In genomic region chr6:125088561-125089321, GRCm38 (mm10) we compare ENCODE assay signal across 8 mouse cellular contexts. TPM values are rescaled to one million over a fixed set of nuclear protein-coding genes. Genes with fewer than 3 reads are reported as not detected.
DNase-seq lines count a peak whose midpoint lies in the region; ATAC-seq and TF ChIP-seq lines count a peak whose summit lies in the region.

No protein-coding gene starts in this region.

- H3K27ac ChIP-seq in heart, embryonic 11.5 days (ENCODE audit: low read depth, low read length): peak overlapping the region; percentile 92
- H3K27ac ChIP-seq in kidney, embryonic 15.5 days: peak overlapping the region; percentile 97
- H3K27ac ChIP-seq in liver, adult 2 months (replicated peaks; ENCODE audit: insufficient read depth, low read depth, low read length): peak overlapping the region; percentile 96
- H3K27ac ChIP-seq in midbrain, embryonic 16.5 days (ENCODE audit: low read length): peak overlapping the region; percentile 92
- H3K27ac ChIP-seq in testis, adult 2 months (ENCODE audit: control insufficient read depth, insufficient read depth, low read depth, low read length): peak overlapping the region; percentile 76

- H3K36me3 ChIP-seq in erythroblast, embryonic 14.5 days (ENCODE audit: control insufficient read depth): no peaks in the 10 kb centered on the region
- H3K36me3 ChIP-seq in heart, embryonic 11.5 days (ENCODE audit: control insufficient read depth, insufficient read depth, low read length): no peaks in the 10 kb centered on the region
- H3K36me3 ChIP-seq in kidney, embryonic 15.5 days: no peaks in the 10 kb centered on the region
- H3K36me3 ChIP-seq in liver, adult 2 months (ENCODE audit: control insufficient read depth, insufficient read depth, low read length): no peaks in the 10 kb centered on the region
- no peaks in the 10 kb centered on the region for H3K36me3 ChIP-seq in midbrain, embryonic 16.5 days (ENCODE audit: control insufficient read depth, insufficient read depth, low read length)
- no peaks in the 10 kb centered on the region for H3K36me3 ChIP-seq in testis, adult 2 months (ENCODE audit: control insufficient read depth, insufficient read depth, low read length)

- peak; percentile 75 for ATAC-seq in heart, embryonic 11.5 days (replicated peaks; ENCODE audit: insufficient number of reproducible peaks, low FRiP score, low TSS enrichment)
- ATAC-seq in kidney, embryonic 15.5 days (replicated peaks; ENCODE audit: low FRiP score): peak; percentile 91
- ATAC-seq in midbrain, embryonic 16.5 days: peak; percentile 85

- H3K27me3 ChIP-seq in erythroblast, embryonic 14.5 days (ENCODE audit: control insufficient read depth): no peaks in the 10 kb centered on the region
- H3K27me3 ChIP-seq in heart, embryonic 11.5 days (ENCODE audit: control insufficient read depth, insufficient read depth, low read length): no peaks in the 10 kb centered on the region
- no peaks in the 10 kb centered on the region for H3K27me3 ChIP-seq in kidney, embryonic 15.5 days
- H3K27me3 ChIP-seq in liver, adult 2 months (ENCODE audit: control insufficient read depth, insufficient read depth, low read length): no peaks in the 10 kb centered on the region
- H3K27me3 ChIP-seq in midbrain, embryonic 16.5 days (ENCODE audit: control insufficient read depth, insufficient read depth, low read depth, low read length): no peaks in the 10 kb centered on the region
- H3K27me3 ChIP-seq in testis, adult 2 months (ENCODE audit: control insufficient read depth, insufficient read depth, low read length): no peaks in the 10 kb centered on the region

- no peak for TF ChIP-seq POLR2A in brain, embryonic 14.5 days (IDR thresholded peaks at IDR 0.05; ENCODE audit: borderline replicate concordance, extremely low read depth, insufficient read depth, insufficient read length, poor library complexity, severe bottlenecking)
- TF ChIP-seq POLR2A in liver, adult 2 months (IDR thresholded peaks at IDR 0.05; ENCODE audit: extremely low read depth, insufficient read depth, low read length): peak; percentile 53; the same call in 1 of the 2 replicates
- peak; percentile 58; the same call in 1 of the 2 replicates for TF ChIP-seq POLR2A in testis, adult 2 months (IDR thresholded peaks at IDR 0.05; ENCODE audit: control insufficient read depth, low read depth, low read length)

- no peaks in the 10 kb centered on the region for H3K9me3 ChIP-seq in erythroblast, embryonic 14.5 days (ENCODE audit: control insufficient read depth, low read length)
- no peaks in the 10 kb centered on the region for H3K9me3 ChIP-seq in heart, embryonic 11.5 days (replicated peaks; ENCODE audit: control insufficient read depth, low read length)
- no peaks in the 10 kb centered on the region for H3K9me3 ChIP-seq in kidney, embryonic 15.5 days (replicated peaks)
- no peaks in the 10 kb centered on the region for H3K9me3 ChIP-seq in midbrain, embryonic 16.5 days (replicated peaks; ENCODE audit: control insufficient read depth, low read length, poor library complexity, severe bottlenecking)

- peak overlapping the region; percentile 55 for H3K4me3 ChIP-seq in erythroblast, embryonic 14.5 days (replicated peaks)
- 0 out of 2 replicates have a peak overlapping the region, but pooled peaks have one; percentile 8 for H3K4me3 ChIP-seq in heart, embryonic 11.5 days (ENCODE audit: low read depth, low read length)
- H3K4me3 ChIP-seq in kidney, embryonic 15.5 days (replicated peaks): peak overlapping the region; percentile 1; the same call in 1 of the 2 replicates
- peak overlapping the region; percentile 35; the same call in 1 of the 2 replicates for H3K4me3 ChIP-seq in liver, adult 2 months (ENCODE audit: insufficient read depth, low read depth, low read length)
- no peak overlapping the region for H3K4me3 ChIP-seq in midbrain, embryonic 16.5 days (ENCODE audit: low read depth, low read length)
- H3K4me3 ChIP-seq in testis, adult 2 months (ENCODE audit: control insufficient read depth, low read depth, low read length): no peak overlapping the region

- no peaks in the 10 kb centered on the region for H3K79me2 ChIP-seq in liver, adult 2 months (ENCODE audit: control insufficient read depth, insufficient read depth, low read length)

- peak overlapping the region; percentile 49; the same call in 1 of the 2 replicates for H3K9ac ChIP-seq in heart, embryonic 11.5 days (ENCODE audit: low read depth, low read length)
- H3K9ac ChIP-seq in kidney, embryonic 15.5 days: no peak overlapping the region
- H3K9ac ChIP-seq in liver, adult 2 months (ENCODE audit: low read depth, low read length): peak overlapping the region; percentile 78
- peak overlapping the region; percentile 43; the same call in 1 of the 2 replicates for H3K9ac ChIP-seq in midbrain, embryonic 16.5 days (ENCODE audit: low read depth, low read length)

- TF ChIP-seq CTCF in brain, embryonic 14.5 days (IDR thresholded peaks at IDR 0.05; ENCODE audit: borderline replicate concordance, extremely low read depth, insufficient read depth, insufficient read length): no peak
- no peak; the same call in 1 of the 2 replicates for TF ChIP-seq CTCF in liver, adult 2 months (IDR thresholded peaks at IDR 0.05; ENCODE audit: low read depth, low read length)
- 0 out of 2 replicates have a peak, but pooled peaks have one; percentile 5 for TF ChIP-seq CTCF in testis, adult 2 months (IDR thresholded peaks at IDR 0.05; ENCODE audit: control insufficient read depth, insufficient read depth, insufficient replicate concordance, low read depth, low read length)

- WGBS in heart, embryonic 11.5 days (ENCODE audit: insufficient replicate concordance): 3% methylated on average over 20 of the region's 20 CpGs
- 1% methylated on average over 20 of the region's 20 CpGs for WGBS in kidney, embryonic 15.5 days
- WGBS in liver, adult 2 months: 1% methylated on average over 20 of the region's 20 CpGs
- WGBS in midbrain, embryonic 16.5 days: under 1% methylated on average over 20 of the region's 20 CpGs

- H3K4me2 ChIP-seq in heart, embryonic 11.5 days: peak overlapping the region; percentile 66
- H3K4me2 ChIP-seq in kidney, embryonic 15.5 days: peak overlapping the region; percentile 56
- H3K4me2 ChIP-seq in midbrain, embryonic 16.5 days (ENCODE audit: low read length): peak overlapping the region; percentile 42

- peak; percentile 98 for DNase-seq in 416B (ENCODE audit: low read depth)
- peak; percentile 97 for DNase-seq in brain, embryonic 14.5 days (ENCODE audit: low read depth)
- peak; percentile 81 for DNase-seq in liver, adult 2 months (ENCODE audit: extremely low read depth, low read depth, low spot score)

- H3K4me1 ChIP-seq in erythroblast, embryonic 14.5 days (ENCODE audit: control insufficient read depth): peaks cover 45% of the 10 kb centered on the region
- peaks cover 22% of the 10 kb centered on the region for H3K4me1 ChIP-seq in heart, embryonic 11.5 days (ENCODE audit: control insufficient read depth, insufficient read depth, low read length)
- peaks cover 36% of the 10 kb centered on the region for H3K4me1 ChIP-seq in kidney, embryonic 15.5 days
- H3K4me1 ChIP-seq in liver, adult 2 months (ENCODE audit: control insufficient read depth, insufficient read depth, low read length): peaks cover 21% of the 10 kb centered on the region
- peaks cover 26% of the 10 kb centered on the region for H3K4me1 ChIP-seq in midbrain, embryonic 16.5 days (ENCODE audit: control insufficient read depth, insufficient read depth, low read length)
- H3K4me1 ChIP-seq in testis, adult 2 months (ENCODE audit: control insufficient read depth, insufficient read depth, low read length): peaks cover 23% of the 10 kb centered on the region

RNA-seq across cellular contexts. Expression of gene Chd4, which starts 7.0 kb away (rescaled TPM):
- 69.8 and 142 TPM in 2 replicates for polyA plus RNA-seq in brain, embryonic 14.5 days (2012; rRNA removed)
- 6.8 TPM in 2 replicates for polyA plus RNA-seq in erythroblast, embryonic 14.5 days (2012)
- 64.4 and 67.8 TPM in 2 replicates for polyA plus RNA-seq in heart, embryonic 11.5 days (2014; fragmentation: Nextera tagmentation; extraction: Ambion mirVana)
- 99.2 and 100 TPM in 2 replicates for polyA plus RNA-seq in kidney, embryonic 15.5 days (2015; fragmentation: Nextera tagmentation; extraction: Ambion mirVana)
- 30.0 and 30.5 TPM in 2 replicates for total RNA-seq in liver, adult 2 months (2014; rRNA removed)
- 14.0 and 14.4 TPM in 2 replicates for polyA plus RNA-seq in liver, adult 2 months (2012; rRNA removed)
- polyA plus RNA-seq in midbrain, embryonic 16.5 days (2015; fragmentation: Nextera tagmentation; extraction: Ambion mirVana): 59.7 and 74.3 TPM in 2 replicates
- 42.5 and 43.0 TPM in 2 replicates for polyA plus RNA-seq in testis, adult 2 months (2012; rRNA removed)

RNA-seq across cellular contexts. Expression of gene Lpar5, which starts 21.0 kb away (rescaled TPM):
- 1.0 and 1.2 TPM in 2 replicates for polyA plus RNA-seq in brain, embryonic 14.5 days (2012; rRNA removed)
- polyA plus RNA-seq in erythroblast, embryonic 14.5 days (2012): 0.06 TPM in 1 of 2 replicates, not detected in the other
- 0.27 TPM in 1 of 2 replicates, not detected in the other for polyA plus RNA-seq in heart, embryonic 11.5 days (2014; fragmentation: Nextera tagmentation; extraction: Ambion mirVana)
- polyA plus RNA-seq in kidney, embryonic 15.5 days (2015; fragmentation: Nextera tagmentation; extraction: Ambion mirVana): 0.33 and 0.55 TPM in 2 replicates
- total RNA-seq in liver, adult 2 months (2014; rRNA removed): 0.27 TPM in 1 of 2 replicates, not detected in the other
- 0.42 and 1.2 TPM in 2 replicates for polyA plus RNA-seq in liver, adult 2 months (2012; rRNA removed)
- polyA plus RNA-seq in midbrain, embryonic 16.5 days (2015; fragmentation: Nextera tagmentation; extraction: Ambion mirVana): 0.45 and 0.60 TPM in 2 replicates
- polyA plus RNA-seq in testis, adult 2 months (2012; rRNA removed): 0.31 and 0.32 TPM in 2 replicates

RNA-seq across cellular contexts. Expression of gene Acrbp, which starts 39.3 kb away (rescaled TPM):
- 29.5 and 32.6 TPM in 2 replicates for polyA plus RNA-seq in brain, embryonic 14.5 days (2012; rRNA removed)
- 0.97 and 1.6 TPM in 2 replicates for polyA plus RNA-seq in erythroblast, embryonic 14.5 days (2012)
- 8.3 TPM in 2 replicates for polyA plus RNA-seq in heart, embryonic 11.5 days (2014; fragmentation: Nextera tagmentation; extraction: Ambion mirVana)
- 14.4 and 15.4 TPM in 2 replicates for polyA plus RNA-seq in kidney, embryonic 15.5 days (2015; fragmentation: Nextera tagmentation; extraction: Ambion mirVana)
- 3.2 and 4.1 TPM in 2 replicates for total RNA-seq in liver, adult 2 months (2014; rRNA removed)
- polyA plus RNA-seq in liver, adult 2 months (2012; rRNA removed): 6.6 and 7.8 TPM in 2 replicates
- polyA plus RNA-seq in midbrain, embryonic 16.5 days (2015; fragmentation: Nextera tagmentation; extraction: Ambion mirVana): 18.0 and 18.3 TPM in 2 replicates
- 1,698 and 1,947 TPM in 2 replicates for polyA plus RNA-seq in testis, adult 2 months (2012; rRNA removed)

RNA-seq across cellular contexts. Expression of gene Nop2, which starts 43.0 kb away (rescaled TPM):
- polyA plus RNA-seq in brain, embryonic 14.5 days (2012; rRNA removed): 32.6 and 34.6 TPM in 2 replicates
- polyA plus RNA-seq in erythroblast, embryonic 14.5 days (2012): 0.78 and 1.8 TPM in 2 replicates
- polyA plus RNA-seq in heart, embryonic 11.5 days (2014; fragmentation: Nextera tagmentation; extraction: Ambion mirVana): 50.7 and 52.9 TPM in 2 replicates
- 65.0 and 69.0 TPM in 2 replicates for polyA plus RNA-seq in kidney, embryonic 15.5 days (2015; fragmentation: Nextera tagmentation; extraction: Ambion mirVana)
- 8.2 and 9.7 TPM in 2 replicates for total RNA-seq in liver, adult 2 months (2014; rRNA removed)
- 7.7 and 11.0 TPM in 2 replicates for polyA plus RNA-seq in liver, adult 2 months (2012; rRNA removed)
- 49.2 and 49.3 TPM in 2 replicates for polyA plus RNA-seq in midbrain, embryonic 16.5 days (2015; fragmentation: Nextera tagmentation; extraction: Ambion mirVana)
- polyA plus RNA-seq in testis, adult 2 months (2012; rRNA removed): 24.5 and 26.2 TPM in 2 replicates

RNA-seq across cellular contexts. Expression of gene Ing4, which starts 49.2 kb away (rescaled TPM):
- polyA plus RNA-seq in brain, embryonic 14.5 days (2012; rRNA removed): 127 and 169 TPM in 2 replicates
- 1.1 and 1.8 TPM in 2 replicates for polyA plus RNA-seq in erythroblast, embryonic 14.5 days (2012)
- 66.6 and 80.5 TPM in 2 replicates for polyA plus RNA-seq in heart, embryonic 11.5 days (2014; fragmentation: Nextera tagmentation; extraction: Ambion mirVana)
- 135 and 138 TPM in 2 replicates for polyA plus RNA-seq in kidney, embryonic 15.5 days (2015; fragmentation: Nextera tagmentation; extraction: Ambion mirVana)
- 15.8 and 16.3 TPM in 2 replicates for total RNA-seq in liver, adult 2 months (2014; rRNA removed)
- 23.2 and 27.0 TPM in 2 replicates for polyA plus RNA-seq in liver, adult 2 months (2012; rRNA removed)
- 141 and 155 TPM in 2 replicates for polyA plus RNA-seq in midbrain, embryonic 16.5 days (2015; fragmentation: Nextera tagmentation; extraction: Ambion mirVana)
- 11.3 and 11.8 TPM in 2 replicates for polyA plus RNA-seq in testis, adult 2 months (2012; rRNA removed)

Comparison
In these comparisons a context has a peak if more than half of its experiments do, and no peak if none do; other contexts are left out.
1. H3K4me3 ChIP-seq: peak in erythroblast, embryonic 14.5 days (single experiment), heart, embryonic 11.5 days (single experiment), kidney, embryonic 15.5 days (single experiment) and liver, adult 2 months (single experiment); none in midbrain, embryonic 16.5 days (single experiment) and testis, adult 2 months (single experiment).
2. RNA of gene Acrbp, which starts 39.3 kb away (polyA plus RNA-seq): 1,698 to 1,947 TPM in testis, adult 2 months; 29.5 to 32.6 TPM in brain, embryonic 14.5 days, 18.0 to 18.3 TPM in midbrain, embryonic 16.5 days, 14.4 to 15.4 TPM in kidney, embryonic 15.5 days, 8.3 TPM in heart, embryonic 11.5 days, 6.6 to 7.8 TPM in liver, adult 2 months and 0.97 to 1.6 TPM in erythroblast, embryonic 14.5 days; every median in the first group is over 10 times any median in the second.
3. Peak in every context shown above with its lines, with median percentiles within 50 percentile points of each other: DNase-seq, ATAC-seq, H3K27ac ChIP-seq and H3K4me2 ChIP-seq.